Mouse (Mus musculus): ENCODE measurements around the gene Psma6.
"Not testable (repeated sequence)": the region's sequence is repeated elsewhere in the genome, so short reads cannot be mapped to it uniquely, and the experiment has no call there.

The Psma6 gene

GRCm38 (mm10) chr12:55384023-55384749 lies at the start of gene Psma6:
TSS of gene Psma6 (plus strand) at chr12:55384222.
- DNase-seq = peak in 1 of 2 experiments; percentile 35

- DNase-seq = not testable (repeated sequence)
Observed at GRCm38 (mm10) chr12:55338490-55338889, 45.5 kb upstream of the Psma6 start.

- DNase-seq = not testable (repeated sequence)
Observed at GRCm38 (mm10) chr12:55343045-55343444, 41.0 kb upstream of the Psma6 start.

- no peak for DNase-seq
Observed at GRCm38 (mm10) chr12:55343998-55344397, 40.0 kb upstream of the Psma6 start.

- DNase-seq = no peak
Observed at GRCm38 (mm10) chr12:55344583-55344982, 39.4 kb upstream of the Psma6 start.

- DNase-seq = no peak
Observed at GRCm38 (mm10) chr12:55353423-55353822, 30.6 kb upstream of the Psma6 start.

- peak in 1 of 2 experiments; percentile 42 for DNase-seq
Observed at GRCm38 (mm10) chr12:55354904-55355303, 29.1 kb upstream of the Psma6 start.

- DNase-seq = no peak
Observed at GRCm38 (mm10) chr12:55357303-55357702, 26.7 kb upstream of the Psma6 start.

- no peak for DNase-seq
Observed at GRCm38 (mm10) chr12:55360929-55361328, 23.1 kb upstream of the Psma6 start.

GRCm38 (mm10) chr12:55365083-55365482 lies 18.9 kb upstream of the Psma6 start:
- DNase-seq = no peak

GRCm38 (mm10) chr12:55372424-55373055 lies 11.5 kb upstream of the Psma6 start:
- peak in 1 of 2 experiments; percentile 36 for DNase-seq

- no peak for DNase-seq
Observed at GRCm38 (mm10) chr12:55376956-55377609, 6.9 kb upstream of the Psma6 start.

- DNase-seq = no peak
Observed at GRCm38 (mm10) chr12:55377610-55377980, 6.4 kb upstream of the Psma6 start.

- DNase-seq = peak in 1 of 2 experiments; percentile 27
Observed at GRCm38 (mm10) chr12:55384826-55385225, 804 bp downstream of the Psma6 start.

- DNase-seq = peak in 1 of 2 experiments; percentile 35
Observed at GRCm38 (mm10) chr12:55385931-55386330, 1.9 kb downstream of the Psma6 start.

GRCm38 (mm10) chr12:55386456-55386855 lies 2.4 kb downstream of the Psma6 start:
- peak in 1 of 2 experiments; percentile 28 for DNase-seq

GRCm38 (mm10) chr12:55387083-55387787 lies 3.2 kb downstream of the Psma6 start:
- peak in 1 of 2 experiments; percentile 30 for DNase-seq

GRCm38 (mm10) chr12:55387788-55388465 lies 3.9 kb downstream of the Psma6 start:
- DNase-seq = peak; percentile 64 to 81

- DNase-seq = peak; percentile 77 to 93
Observed at GRCm38 (mm10) chr12:55388478-55388877, 4.5 kb downstream of the Psma6 start.

- DNase-seq = peak; percentile 56 to 69
Observed at GRCm38 (mm10) chr12:55389132-55390081, 5.4 kb downstream of the Psma6 start.

- DNase-seq = no peak
Observed at GRCm38 (mm10) chr12:55392120-55392519, 8.1 kb downstream of the Psma6 start.

Measured in thymus, adult 18-20 months (tissue).